Mouse (Mus musculus): ENCODE measurements around the gene Kcnj14.

Kcnj14 gene

GRCm38 (mm10) chr7:45794971-45795370 lies 29.6 kb downstream of the Kcnj14 start:
- DNase-seq, result peak; percentile 26 to 56

GRCm38 (mm10) chr7:45793969-45794585 lies 30.5 kb downstream of the Kcnj14 start:
- DNase-seq, result no peak

DNA sequence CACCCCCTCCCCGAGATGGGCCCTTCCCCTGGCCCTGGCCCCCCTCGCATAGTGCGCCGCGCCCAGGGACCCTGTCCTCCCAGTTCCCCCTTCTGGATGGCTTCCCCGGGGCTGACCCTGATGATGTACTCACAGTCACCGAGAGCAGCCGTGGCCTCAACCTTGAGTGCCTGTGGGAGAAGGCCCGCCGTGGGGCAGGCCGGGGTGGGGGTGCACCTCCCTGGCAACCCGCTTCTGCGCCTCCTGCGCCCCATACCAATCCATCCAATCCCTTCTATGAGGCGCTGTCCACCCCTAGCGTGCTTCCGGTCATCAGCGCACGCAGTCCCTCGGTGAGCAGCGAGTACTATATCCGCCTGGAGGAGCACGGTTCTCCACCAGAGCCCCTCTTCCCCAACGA lies 31.3 kb downstream of the Kcnj14 start:
- no peak for DNase-seq

GRCm38 (mm10) chr7:45791756-45792490 lies 32.7 kb downstream of the Kcnj14 start:
- no peak for DNase-seq

DNA sequence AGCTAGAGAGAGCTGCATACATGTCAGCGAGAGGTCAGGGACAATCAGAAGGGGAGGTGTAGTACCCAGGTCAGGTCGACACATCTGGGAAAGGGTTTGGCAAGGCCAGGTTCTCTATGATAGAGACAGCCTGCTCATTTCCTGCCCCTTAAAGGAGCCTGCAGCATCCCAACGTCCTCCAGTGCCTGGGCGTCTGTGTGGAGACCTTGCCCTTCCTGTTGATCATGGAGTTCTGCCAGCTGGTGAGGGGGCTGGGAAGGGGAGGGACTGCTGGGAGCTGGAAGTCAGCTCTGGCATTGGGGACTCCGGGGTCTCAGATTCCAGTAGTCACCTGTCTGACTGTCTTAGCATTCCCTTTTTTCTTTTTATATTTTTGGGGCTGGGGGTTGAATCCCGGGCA lies 33.9 kb downstream of the Kcnj14 start:
- no peak for DNase-seq

DNA sequence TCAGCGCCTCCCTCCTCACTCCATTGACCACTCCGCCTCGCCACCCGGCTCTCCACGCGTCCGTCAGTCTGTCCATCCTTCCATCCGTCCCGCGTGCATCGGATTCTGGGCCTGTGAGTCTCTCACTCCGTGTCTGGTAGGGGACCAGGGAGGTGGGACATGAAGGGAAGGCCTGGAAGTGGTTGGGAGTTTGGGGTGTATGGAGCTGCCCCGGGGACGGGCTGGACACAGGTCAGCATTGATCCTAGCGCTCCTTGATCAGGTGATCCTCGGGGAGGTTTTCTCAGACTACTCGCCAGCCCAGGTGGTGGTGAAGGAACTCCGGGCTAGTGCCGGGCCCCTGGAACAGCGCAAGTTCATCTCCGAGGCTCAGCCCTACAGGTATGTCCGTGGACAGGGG lies 36.9 kb downstream of the Kcnj14 start:
- DNase-seq, result peak in 1 of 2 experiments; percentile 32

DNA sequence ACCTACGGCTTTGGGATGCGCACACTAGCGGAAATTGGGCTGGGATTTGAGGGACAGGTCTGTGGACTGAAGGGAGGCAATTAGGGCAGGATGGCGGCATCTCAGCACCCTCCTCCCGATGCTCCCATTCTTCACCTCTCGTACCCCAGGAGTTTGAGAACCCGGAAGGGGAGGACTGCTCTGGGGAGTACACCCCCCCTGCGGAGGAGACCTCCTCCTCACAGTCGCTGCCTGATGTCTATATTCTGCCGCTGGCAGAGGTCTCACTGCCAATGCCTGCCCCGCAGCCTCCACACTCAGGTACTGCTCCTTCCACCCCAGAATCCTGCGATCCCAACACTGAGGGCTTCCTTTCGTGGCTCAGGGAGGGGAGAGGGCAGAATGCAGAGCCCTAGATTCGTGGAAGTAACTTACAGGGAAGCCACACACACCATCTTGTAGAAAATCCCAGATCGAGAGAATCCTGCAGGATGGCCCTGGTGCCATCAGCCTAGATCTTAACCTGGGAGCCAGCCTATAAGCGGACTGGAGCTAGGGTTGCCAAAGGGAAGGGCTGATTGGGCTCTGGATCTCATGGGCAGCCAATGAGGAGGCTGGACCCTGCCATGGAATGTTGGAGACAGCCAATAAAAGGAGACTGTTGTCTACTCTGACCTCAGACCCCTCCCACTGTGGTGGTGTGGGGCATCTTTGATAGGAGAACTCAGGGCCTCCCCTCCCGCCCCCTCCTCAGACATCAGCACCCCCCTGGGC lies 37.7 kb downstream of the Kcnj14 start:
- peak; percentile 74 to 76 for DNase-seq

GRCm38 (mm10) chr7:45786136-45786578 lies 38.4 kb downstream of the Kcnj14 start:
- DNase-seq, result peak; percentile 87 to 88

DNA sequence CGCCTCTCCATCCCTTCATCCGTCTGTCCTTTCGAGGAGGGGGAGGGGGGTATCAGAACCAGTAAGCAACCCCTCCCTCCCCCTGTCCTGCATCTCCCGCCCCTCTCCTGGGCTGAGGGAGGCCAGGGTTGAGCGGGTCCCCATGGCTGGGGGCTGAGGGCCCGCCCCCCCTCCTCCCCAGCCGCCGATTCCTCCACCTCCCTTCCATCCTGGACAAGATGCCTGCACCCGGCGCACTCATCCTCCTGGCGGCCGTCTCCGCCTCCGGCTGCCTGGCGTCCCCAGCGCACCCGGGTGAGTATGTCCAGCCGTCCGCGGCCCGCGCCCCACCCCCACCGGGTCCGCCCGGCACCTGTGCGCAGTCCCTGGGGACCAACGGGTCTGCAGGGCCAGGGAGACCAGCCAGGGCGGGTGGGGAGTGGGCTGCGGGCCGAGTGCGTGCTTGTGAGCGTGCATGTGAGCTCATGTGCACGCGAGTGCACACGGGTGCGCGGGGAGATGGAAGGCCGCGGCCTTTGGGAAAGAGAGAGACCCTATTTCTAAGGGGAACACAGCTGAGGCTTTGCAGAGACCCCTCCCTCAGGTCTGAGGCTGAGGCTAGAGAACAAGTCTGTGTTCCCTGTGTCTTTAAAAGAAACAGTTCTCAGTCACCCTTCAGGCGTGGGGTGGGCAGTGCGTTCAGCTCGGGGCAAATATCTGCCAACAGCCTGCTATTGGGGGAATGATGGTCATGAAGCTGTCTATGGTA lies 39.0 kb downstream of the Kcnj14 start:
- peak; percentile 85 to 88 for DNase-seq

GRCm38 (mm10) chr7:45784524-45785372 lies 39.8 kb downstream of the Kcnj14 start, which contains the start of gene Sult2b1:
TSS of gene Sult2b1 (minus strand) at chr7:45784669.
- DNase-seq, result peak; percentile 96 to 98

- DNase-seq, result peak; percentile 90
These were observed 41.0 kb downstream of the Kcnj14 start, which contains the start of gene Lmtk3 for GRCm38 (mm10) chr7:45783511-45784091. TSS of gene Lmtk3 (plus strand) at chr7:45783738.

DNA sequence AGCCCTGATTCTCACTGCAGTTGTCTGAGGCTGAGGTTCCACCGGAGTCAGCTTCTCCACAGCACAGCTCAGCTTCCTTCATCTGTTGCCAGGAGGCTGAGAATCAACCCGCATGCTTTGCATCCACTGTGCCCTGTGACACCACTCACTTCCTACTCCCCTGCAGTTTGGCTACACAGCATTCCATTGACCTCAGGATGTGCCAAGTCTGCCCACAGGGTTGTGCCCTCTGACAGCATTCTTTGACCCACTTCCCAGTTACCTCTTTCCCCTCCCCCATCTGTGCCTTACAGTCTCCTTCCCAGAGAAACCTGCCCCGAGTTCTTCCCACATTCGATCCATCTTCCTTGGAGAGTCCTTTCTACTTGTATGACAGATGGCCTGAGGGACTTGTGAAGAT lies 42.3 kb downstream of the Kcnj14 start:
- DNase-seq, result no peak

GRCm38 (mm10) chr7:45779081-45779641 lies 45.4 kb downstream of the Kcnj14 start:
- no peak for DNase-seq

DNA sequence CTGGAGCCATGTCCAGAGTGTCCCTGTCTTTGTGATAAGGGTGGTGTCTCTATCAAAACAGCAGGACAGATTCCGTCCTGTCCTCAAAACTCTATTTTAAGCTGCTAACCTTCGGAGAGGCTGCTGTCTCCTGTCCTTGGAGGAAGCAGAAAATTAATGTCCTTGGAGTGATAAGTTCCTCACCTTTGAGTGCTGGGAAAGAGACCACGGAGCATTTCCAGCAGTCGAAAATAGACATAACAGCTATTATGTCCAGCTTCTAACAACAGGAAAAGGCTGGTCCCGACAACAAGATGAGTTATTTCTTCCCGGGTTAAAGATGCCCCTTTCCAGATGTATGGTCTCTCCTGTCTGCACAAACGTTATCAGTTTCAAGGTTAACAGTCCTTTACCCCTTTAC lies 49.3 kb downstream of the Kcnj14 start:
- DNase-seq, result no peak

GRCm38 (mm10) chr7:45771101-45771500 lies 53.5 kb downstream of the Kcnj14 start:
- no peak for DNase-seq

DNA sequence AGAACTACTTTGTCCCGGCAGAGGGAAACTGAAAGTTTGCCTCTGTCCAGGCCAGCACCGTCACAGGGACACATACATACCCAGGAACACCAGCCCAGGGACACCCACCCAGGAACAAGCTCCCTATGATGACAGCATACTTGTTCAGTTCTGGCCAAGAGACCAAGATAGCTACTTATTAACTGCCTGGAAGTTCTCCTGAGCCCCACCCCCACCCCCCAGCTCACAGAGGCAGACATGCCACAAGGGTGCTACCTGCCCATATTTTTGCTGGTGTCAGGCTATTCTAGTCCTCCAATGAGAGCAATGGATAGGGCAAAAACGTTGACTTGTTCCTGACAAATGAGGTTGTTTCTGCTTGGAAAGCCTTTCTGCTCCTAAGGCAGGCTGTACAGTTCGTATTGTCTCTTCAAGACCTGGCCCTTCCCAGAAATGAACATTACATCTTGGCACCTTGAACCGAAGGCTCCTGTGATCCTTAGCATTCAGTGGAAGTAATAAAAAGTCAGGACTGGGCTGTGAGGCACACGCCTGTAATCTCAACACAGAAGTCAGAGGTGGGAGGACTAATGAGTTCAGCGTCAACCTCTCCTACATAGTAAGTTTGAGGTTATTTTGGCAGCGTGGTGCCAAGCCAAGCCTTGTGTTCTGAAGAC lies 54.0 kb downstream of the Kcnj14 start:
- no peak for DNase-seq

GRCm38 (mm10) chr7:45767500-45767899 lies 57.1 kb downstream of the Kcnj14 start:
- no peak for DNase-seq

DNA sequence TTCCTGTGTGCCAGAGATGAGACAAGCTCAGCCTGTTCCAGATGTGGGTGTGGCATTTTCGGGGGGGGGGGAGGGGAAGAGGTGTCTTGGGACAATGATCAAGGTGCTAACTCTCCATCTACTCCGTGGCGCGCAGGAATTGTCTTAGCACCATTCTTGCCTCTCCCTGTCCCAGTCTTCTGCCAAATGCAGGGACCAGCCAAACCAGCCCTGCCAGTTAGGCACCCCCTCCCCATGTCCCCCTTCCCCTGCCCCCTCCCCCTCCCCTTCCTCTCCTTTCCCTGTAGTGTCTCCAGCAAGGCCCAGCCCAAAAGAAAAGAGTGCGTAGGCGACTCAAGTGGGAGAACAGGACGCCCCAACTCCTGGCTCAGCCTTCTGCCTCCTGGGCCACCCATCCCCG lies 57.8 kb downstream of the Kcnj14 start:
- no peak for DNase-seq
